Mouse (Mus musculus) lung, postnatal 0 days (tissue): ENCODE results near the gene Adipoq. TPM values are rescaled to one million over a fixed set of nuclear protein-coding genes. Genes with fewer than 3 reads are reported as not detected.

Experiments used
- ATAC-seq: fragments of 200-750 bp; cut with Nextera tagmentation; 2 replicates; pipeline ENCODE4 v1.8.0; 2017; ENCODE audit warnings: moderate library complexity
- DNase-seq: peaks from one replicate; pipeline ENCODE4 v3.0.0-alpha.2; 2016; ENCODE audit warnings: low spot score
- H3K27ac ChIP-seq: fragments of 300-500 bp; sonication (generic); 2 replicates; pipeline ENCODE4 v1.5.1; 2014; ENCODE audit warnings: antibody characterized with exemption, mild to moderate bottlenecking, low read length, mixed read lengths
- H3K27me3 ChIP-seq: fragments of 300-500 bp; sonication (generic); replicated peaks from 2 replicates; pipeline ENCODE4 v1.6.1; 2014; ENCODE audit warnings: low read length, mixed read lengths; ENCODE audit not compliant: insufficient read depth
- H3K36me3 ChIP-seq: fragments of 300-500 bp; sonication (generic); 2 replicates; pipeline ENCODE4 v1.6.1; 2014; ENCODE audit warnings: low read length, mixed read lengths; ENCODE audit not compliant: insufficient read depth
- H3K4me1 ChIP-seq: fragments of 300-500 bp; sonication (generic); 2 replicates; pipeline ENCODE4 v1.6.1; 2014; ENCODE audit warnings: antibody characterized with exemption, low read depth, low read length, mixed read lengths; ENCODE audit not compliant: insufficient read depth
- H3K4me2 ChIP-seq: fragments of 300-500 bp; sonication (generic); replicated peaks from 2 replicates; pipeline ENCODE4 v1.6.1; 2014; ENCODE audit warnings: low read depth, mild to moderate bottlenecking, low read length, moderate library complexity, mixed read lengths
- H3K4me3 ChIP-seq: fragments of 300-500 bp; sonication (generic); 2 replicates; pipeline ENCODE4 v1.5.1; 2014; ENCODE audit warnings: low read depth, low read length
- H3K9ac ChIP-seq: fragments of 300-500 bp; sonication (generic); replicated peaks from 2 replicates; pipeline ENCODE4 v1.6.1; 2014; ENCODE audit warnings: low read depth, mild to moderate bottlenecking
- H3K9me3 ChIP-seq: fragments of 300-500 bp; sonication (generic); 2 replicates; pipeline ENCODE4 v1.6.1; 2016; ENCODE audit warnings: low read length, mixed read lengths
- CTCF ChIP-seq: IDR thresholded peaks from 2 replicates; pipeline ENCODE4 v1.5.1; 2016; ENCODE audit warnings: antibody characterized with exemption, mild to moderate bottlenecking
- EP300 ChIP-seq: IDR thresholded peaks from 2 replicates; pipeline ENCODE4 v1.6.1; 2016; ENCODE audit warnings: antibody characterized with exemption, mild to moderate bottlenecking, control low read depth
- WGBS: fragments of 180-500 bp; shearing (Covaris S2); extraction: QIAGEN DNeasy Blood & Tissue Kit; methylation state at CpG from one replicate; pipeline ENCODE4 v1.1.7; 2014; 5-methylcytosine and 5-hydroxymethylcytosine counted together
- polyA plus RNA-seq: library from polyadenylated mRNA; unstranded; fragments of >200 nt; fragmentation: Nextera tagmentation; extraction: Ambion mirVana; gene quantifications from 2 replicates; pipeline ENCODE4 v1.2.1, GENCODE M21; 2015

Adipoq gene
- polyA plus RNA-seq, 1 experiment from 2014 or later = not detected

DNA sequence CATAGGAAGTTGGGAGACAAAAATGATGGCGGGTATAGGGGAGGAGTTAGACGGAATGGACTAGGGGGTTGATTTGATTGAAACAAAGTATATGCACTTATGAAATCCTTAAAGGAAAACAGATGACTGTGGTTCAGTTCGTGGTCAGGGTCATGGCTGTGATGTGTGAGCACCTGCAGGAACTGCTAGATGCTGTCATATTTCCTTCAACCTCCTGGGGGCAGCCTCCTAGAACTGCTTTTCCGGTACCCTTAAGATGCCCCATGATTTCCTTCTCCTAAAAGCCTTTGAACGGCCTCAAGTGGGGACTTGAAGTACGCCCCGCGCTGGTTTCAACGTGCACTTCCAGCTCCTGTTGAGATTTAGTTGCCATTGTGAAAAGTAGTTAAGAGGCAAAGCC is 19.1 kb downstream of the Adipoq start:
- H3K27me3 ChIP-seq = no peaks in the 10 kb centered on the region
- TF ChIP-seq CTCF (peak; percentile 39), EP300 (no peak)
- peak; percentile 23; the same call in 1 of the 2 replicates for ATAC-seq
- no peaks in the 10 kb centered on the region for H3K9me3 ChIP-seq
- no peak overlapping the region for H3K4me2 ChIP-seq
- WGBS = 55% methylated on average over 9 of the region's 9 CpGs
- H3K4me3 ChIP-seq = no peak overlapping the region
- no peak overlapping the region for H3K9ac ChIP-seq
- H3K36me3 ChIP-seq = no peaks in the 10 kb centered on the region
- H3K27ac ChIP-seq = no peak overlapping the region
- no peaks in the 10 kb centered on the region for H3K4me1 ChIP-seq
- peak; percentile 40 for DNase-seq

GRCm38 (mm10) chr16:23166646-23167045 is 20.3 kb downstream of the Adipoq start:
- Histone ChIP-seq H3K4me3 (no peak overlapping the region), H3K27me3 (no peaks in the 10 kb centered on the region), H3K4me1 (no peaks in the 10 kb centered on the region), H3K4me2 (no peak overlapping the region), H3K27ac (peak overlapping the region; percentile 0; the same call in 1 of the 2 replicates), H3K36me3 (no peaks in the 10 kb centered on the region), H3K9me3 (no peaks in the 10 kb centered on the region), H3K9ac (no peak overlapping the region)
- 88% methylated on average over 1 of the region's 1 CpGs for WGBS
- TF ChIP-seq CTCF = no peak
- no peak for TF ChIP-seq EP300
- no peak for DNase-seq
- no peak for ATAC-seq

DNA sequence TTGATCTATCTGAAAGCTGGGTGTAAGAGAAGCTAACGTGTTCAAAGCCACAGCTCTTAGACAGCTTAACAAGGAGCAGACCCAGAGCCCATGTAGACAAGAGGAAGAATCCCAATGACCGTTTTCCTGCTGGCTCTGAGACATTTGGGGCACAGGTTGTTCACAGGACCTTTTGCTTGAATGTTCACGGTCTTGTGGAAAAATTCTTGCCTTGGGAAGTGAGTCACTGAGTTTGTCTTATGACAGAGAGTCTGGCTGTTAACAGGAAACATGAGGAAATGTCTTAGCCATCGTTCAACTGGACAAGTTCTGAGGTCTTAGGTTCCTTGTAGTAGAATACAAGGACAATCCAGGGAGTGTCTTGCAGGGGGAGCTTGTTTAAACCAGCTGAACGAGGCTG is 20.7 kb downstream of the Adipoq start:
- DNase-seq = peak; percentile 68
- no peaks in the 10 kb centered on the region for H3K4me1 ChIP-seq
- WGBS = 39% methylated on average over 5 of the region's 5 CpGs
- no peaks in the 10 kb centered on the region for H3K9me3 ChIP-seq
- no peak overlapping the region for H3K4me3 ChIP-seq
- H3K27ac ChIP-seq = no peak overlapping the region
- no peak overlapping the region for H3K4me2 ChIP-seq
- no peak overlapping the region for H3K9ac ChIP-seq
- ATAC-seq = peak; percentile 66
- H3K36me3 ChIP-seq = no peaks in the 10 kb centered on the region
- no peaks in the 10 kb centered on the region for H3K27me3 ChIP-seq
- TF ChIP-seq EP300 (peak; percentile 81), CTCF (no peak)

DNA sequence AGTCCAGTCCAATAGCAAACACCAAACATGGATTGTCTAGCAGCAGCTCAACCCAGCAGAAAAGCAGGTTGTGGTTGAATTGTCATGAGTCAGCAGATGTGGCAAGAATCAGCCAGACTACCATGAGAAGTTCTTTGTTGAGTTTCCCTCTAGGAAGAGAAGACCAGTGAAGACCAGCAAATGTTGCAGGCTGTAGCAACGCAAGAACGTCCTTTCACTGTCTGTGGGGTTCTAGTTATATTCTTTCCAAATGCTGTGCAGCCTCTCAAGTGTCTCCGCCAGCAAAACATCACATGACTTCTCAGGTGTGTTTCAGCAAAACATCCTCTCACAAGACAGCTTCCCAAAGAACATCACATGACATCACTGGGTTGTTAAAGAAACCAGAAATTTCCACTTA is 24.5 kb downstream of the Adipoq start:
- Histone ChIP-seq H3K9me3 (no peaks in the 10 kb centered on the region), H3K27ac (no peak overlapping the region), H3K27me3 (no peaks in the 10 kb centered on the region), H3K36me3 (no peaks in the 10 kb centered on the region), H3K9ac (no peak overlapping the region), H3K4me1 (no peaks in the 10 kb centered on the region), H3K4me3 (no peak overlapping the region), H3K4me2 (no peak overlapping the region)
- ATAC-seq (no peak), DNase-seq (no peak)
- WGBS = 89% methylated on average over 3 of the region's 3 CpGs
- TF ChIP-seq CTCF = no peak
- TF ChIP-seq EP300 = no peak

GRCm38 (mm10) chr16:23173904-23174303 is 27.6 kb downstream of the Adipoq start:
- no peak for DNase-seq
- Histone ChIP-seq H3K4me3 (no peak overlapping the region), H3K36me3 (no peaks in the 10 kb centered on the region), H3K27me3 (no peaks in the 10 kb centered on the region), H3K9me3 (no peaks in the 10 kb centered on the region), H3K4me2 (no peak overlapping the region), H3K4me1 (no peaks in the 10 kb centered on the region), H3K9ac (no peak overlapping the region), H3K27ac (no peak overlapping the region)
- ATAC-seq = no peak
- 90% methylated on average over 5 of the region's 5 CpGs for WGBS
- TF ChIP-seq EP300 = no peak
- TF ChIP-seq CTCF = no peak

DNA sequence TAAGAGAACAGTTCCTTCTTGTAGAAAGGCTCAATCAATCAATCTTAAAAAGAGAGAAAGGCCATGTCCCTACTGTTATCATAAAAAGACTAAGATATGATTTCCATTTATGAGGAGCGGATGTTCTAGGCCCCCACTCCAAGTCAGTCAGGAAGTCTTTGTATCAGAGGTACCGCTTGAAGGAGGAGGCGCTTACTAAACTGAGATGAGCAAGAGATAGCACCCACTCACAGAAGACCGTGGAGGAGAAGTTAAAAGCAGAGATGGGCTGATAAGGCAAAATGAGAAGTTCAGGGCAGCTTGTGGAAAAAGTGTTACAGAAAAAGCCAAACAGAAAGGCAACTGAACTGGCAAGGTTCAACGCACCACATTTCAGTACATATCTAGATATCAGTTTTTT is 28.5 kb downstream of the Adipoq start:
- DNase-seq (no peak), ATAC-seq (no peak)
- Histone ChIP-seq H3K27ac (no peak overlapping the region), H3K36me3 (no peaks in the 10 kb centered on the region), H3K4me3 (no peak overlapping the region), H3K9ac (no peak overlapping the region), H3K4me2 (no peak overlapping the region), H3K4me1 (no peaks in the 10 kb centered on the region), H3K27me3 (no peaks in the 10 kb centered on the region), H3K9me3 (no peaks in the 10 kb centered on the region)
- no peak for TF ChIP-seq CTCF
- TF ChIP-seq EP300 = no peak
- WGBS = 71% methylated on average over 5 of the region's 5 CpGs

GRCm38 (mm10) chr16:23175956-23176355 is 29.6 kb downstream of the Adipoq start:
- ATAC-seq (0 out of 2 replicates have a peak, but pooled peaks have one; percentile 12), DNase-seq (no peak)
- H3K4me2 ChIP-seq = no peak overlapping the region
- H3K36me3 ChIP-seq = no peaks in the 10 kb centered on the region
- no peaks in the 10 kb centered on the region for H3K9me3 ChIP-seq
- no peaks in the 10 kb centered on the region for H3K4me1 ChIP-seq
- H3K4me3 ChIP-seq = no peak overlapping the region
- TF ChIP-seq EP300 (peak; percentile 63), CTCF (no peak)
- no peaks in the 10 kb centered on the region for H3K27me3 ChIP-seq
- H3K27ac ChIP-seq = no peak overlapping the region
- H3K9ac ChIP-seq = no peak overlapping the region
- WGBS = 20% methylated on average over 3 of the region's 3 CpGs
